Mouse (Mus musculus): ENCODE measurements around the gene Phf21b.

GRCm38 (mm10) chr15:84744308-84744707 is 111.5 kb downstream of the Phf21b start:
- TF ChIP-seq CTCF (IDR thresholded peaks at IDR 0.05; ENCODE audit: low read depth) (no peak), EP300 (IDR thresholded peaks at IDR 0.05; ENCODE audit: low read depth) (no peak)

Data from heart, postnatal 0 days (tissue).